Mouse (Mus musculus) lung, postnatal 25 days (tissue): Measurements from ENCODE around the gene Tmem50b.
"Not testable (repeated sequence)": the region's sequence is repeated elsewhere in the genome, so short reads cannot be mapped to it uniquely, and the experiment has no call there.

Source experiments
- DNase-seq: peaks from one replicate; pipeline ENCODE4 v3.0.0; 2022; ENCODE audit warnings: low spot score

The Tmem50b gene

DNA sequence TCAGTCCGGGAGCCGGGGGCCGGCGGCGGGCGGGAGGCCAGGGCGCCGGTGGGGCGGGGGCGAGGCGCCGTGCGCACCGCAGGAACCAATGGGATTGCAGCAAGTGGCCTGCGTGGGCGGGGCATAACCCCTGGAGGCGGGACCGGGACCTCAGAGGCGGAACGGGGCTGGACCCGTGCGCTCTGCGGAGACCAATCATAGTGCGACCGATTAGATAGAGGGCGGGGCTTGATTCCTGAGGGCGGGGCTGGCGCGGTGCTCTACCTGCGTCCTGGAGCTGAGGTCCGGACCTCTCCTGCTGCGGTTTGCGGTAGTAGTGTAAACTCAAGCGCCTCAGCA, at the start of gene Tmem50b:
Tmem50b (minus strand) TSS at position 129 of the 339 bp plus-strand sequence.
- peak; percentile 99 for DNase-seq

- peak; percentile 96 for DNase-seq
These were observed 49.2 kb upstream of the Tmem50b start, which contains the start of gene Gart for GRCm38 (mm10) chr16:91646681-91647419. Gart (minus strand) TSS chr16:91646952.

DNA sequence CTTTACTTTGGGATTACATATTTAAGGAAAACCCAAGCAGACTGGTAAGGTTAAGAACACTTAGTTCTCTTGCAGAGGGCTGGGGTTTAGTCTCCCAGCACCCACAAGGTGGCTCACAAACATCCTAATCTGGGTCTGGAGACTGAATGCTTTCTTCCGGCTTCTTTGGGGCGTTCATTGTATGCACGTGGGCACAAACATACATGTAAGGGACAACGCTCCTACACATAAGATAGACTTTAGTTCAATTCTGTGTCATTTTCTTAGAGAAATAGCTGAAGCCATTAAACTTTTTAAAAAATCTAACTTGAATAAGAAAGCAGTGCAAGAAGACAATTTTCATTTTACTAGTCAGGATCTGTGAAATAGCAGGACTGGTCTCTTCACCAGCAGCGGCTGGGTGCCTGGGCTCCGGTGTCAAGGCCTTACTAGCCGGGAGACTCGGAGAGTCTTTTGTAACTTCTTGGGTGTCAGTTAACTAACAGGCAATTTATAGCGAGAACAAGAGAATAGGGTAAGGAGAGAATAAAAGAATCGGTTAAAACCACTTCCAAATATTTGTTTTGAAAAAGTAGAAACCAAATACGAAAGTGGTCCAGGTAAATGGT, 48.5 kb upstream of the Tmem50b start:
- DNase-seq: peak; percentile 11

DNA sequence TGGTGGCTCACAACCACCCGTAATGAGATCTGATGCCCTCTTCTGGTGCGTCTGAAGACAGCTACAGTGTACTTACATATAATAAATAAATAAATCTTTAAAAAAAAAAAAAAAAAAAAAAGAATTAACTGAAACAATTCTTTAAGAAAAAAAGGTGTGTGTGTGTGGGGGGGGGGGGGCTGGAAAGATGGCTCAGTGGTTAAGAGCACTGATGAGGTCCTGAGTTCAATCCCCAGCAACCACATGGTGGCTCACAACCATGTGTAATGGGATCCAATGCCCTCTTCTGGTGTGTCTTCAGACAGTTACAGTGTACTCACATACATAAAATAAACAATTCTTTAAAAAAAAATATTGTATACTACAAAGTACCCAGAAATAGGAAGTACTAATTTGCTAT, 47.8 kb upstream of the Tmem50b start:
- DNase-seq: not testable (repeated sequence)

- DNase-seq: no peak
These were observed 47.3 kb upstream of the Tmem50b start for GRCm38 (mm10) chr16:91644901-91645300.

DNA sequence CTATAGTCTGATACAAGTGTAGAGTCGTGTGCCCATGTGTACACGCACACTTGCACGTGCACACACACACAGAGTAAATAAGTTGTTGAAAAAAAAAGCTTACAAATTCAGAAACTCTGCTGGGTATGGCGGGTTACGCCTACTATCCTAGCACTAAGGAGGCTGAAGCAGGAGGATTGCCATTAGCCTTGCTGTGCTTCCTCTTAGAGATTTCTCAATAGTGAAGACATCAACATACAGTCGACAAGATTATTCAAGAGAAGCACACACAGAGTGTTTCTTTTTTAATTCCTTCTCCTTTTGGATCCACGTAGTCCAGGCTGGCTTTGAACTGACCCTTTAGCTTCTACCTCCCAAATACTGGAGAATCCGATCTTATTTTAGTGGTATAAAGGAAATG, 42.6 kb upstream of the Tmem50b start:
- no peak for DNase-seq

- no peak for DNase-seq
These were observed 42.0 kb upstream of the Tmem50b start for GRCm38 (mm10) chr16:91639636-91640035.

GRCm38 (mm10) chr16:91639161-91639560, 41.6 kb upstream of the Tmem50b start:
- DNase-seq: no peak

DNA sequence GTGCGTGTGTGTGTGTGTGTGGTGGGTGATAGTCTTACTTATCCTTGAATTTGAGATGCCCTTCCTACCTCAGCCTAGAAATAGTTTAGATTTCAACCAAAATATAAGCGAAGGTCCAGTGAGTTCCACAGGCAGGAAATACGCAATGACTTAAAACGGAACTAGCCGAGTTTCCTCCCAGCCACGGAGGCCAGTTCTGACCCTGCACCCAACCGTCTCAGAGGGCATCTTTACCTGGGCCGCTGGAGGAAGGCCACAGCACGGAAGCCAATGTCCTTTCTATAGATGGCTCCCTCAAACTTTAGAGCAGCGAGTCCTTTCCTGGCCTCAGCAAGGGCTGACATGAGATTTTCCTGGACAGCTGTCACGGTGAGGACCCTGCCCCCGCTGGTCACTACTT, 36.0 kb upstream of the Tmem50b start:
- DNase-seq: no peak

GRCm38 (mm10) chr16:91632940-91633339, 35.3 kb upstream of the Tmem50b start:
- DNase-seq: no peak

- no peak for DNase-seq
These were observed 34.8 kb upstream of the Tmem50b start for GRCm38 (mm10) chr16:91632439-91632838.

- DNase-seq: no peak
These were observed 33.0 kb upstream of the Tmem50b start for GRCm38 (mm10) chr16:91630584-91630983.

- DNase-seq: no peak
These were observed 32.1 kb upstream of the Tmem50b start for GRCm38 (mm10) chr16:91629749-91630148.

GRCm38 (mm10) chr16:91628673-91629072, 31.1 kb upstream of the Tmem50b start:
- DNase-seq: no peak

GRCm38 (mm10) chr16:91627831-91628230, 30.2 kb upstream of the Tmem50b start:
- no peak for DNase-seq

DNA sequence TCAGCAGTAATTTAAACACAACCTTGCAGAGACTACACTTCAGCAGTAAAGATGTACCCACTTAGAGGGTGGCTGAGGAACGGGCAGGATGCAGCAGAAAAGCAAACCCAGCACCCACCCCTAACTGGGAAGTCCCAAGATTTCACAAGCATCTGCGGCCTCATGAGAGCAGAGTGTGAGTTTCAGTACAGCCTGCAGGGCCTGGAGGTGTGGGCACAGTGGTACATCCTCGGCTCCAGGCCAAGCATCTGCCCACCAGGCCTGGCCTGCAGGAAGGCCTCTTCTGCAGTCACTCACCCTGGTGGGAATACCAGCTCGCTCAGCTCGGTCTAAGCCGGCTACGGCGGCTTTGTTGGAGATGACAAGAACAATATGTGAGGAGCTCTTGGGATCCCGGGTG, 25.5 kb upstream of the Tmem50b start:
- DNase-seq: no peak

- DNase-seq: peak; percentile 83
These were observed 23.4 kb upstream of the Tmem50b start for GRCm38 (mm10) chr16:91620991-91621390.

- no peak for DNase-seq
These were observed 22.6 kb upstream of the Tmem50b start for GRCm38 (mm10) chr16:91620185-91620584.

DNA sequence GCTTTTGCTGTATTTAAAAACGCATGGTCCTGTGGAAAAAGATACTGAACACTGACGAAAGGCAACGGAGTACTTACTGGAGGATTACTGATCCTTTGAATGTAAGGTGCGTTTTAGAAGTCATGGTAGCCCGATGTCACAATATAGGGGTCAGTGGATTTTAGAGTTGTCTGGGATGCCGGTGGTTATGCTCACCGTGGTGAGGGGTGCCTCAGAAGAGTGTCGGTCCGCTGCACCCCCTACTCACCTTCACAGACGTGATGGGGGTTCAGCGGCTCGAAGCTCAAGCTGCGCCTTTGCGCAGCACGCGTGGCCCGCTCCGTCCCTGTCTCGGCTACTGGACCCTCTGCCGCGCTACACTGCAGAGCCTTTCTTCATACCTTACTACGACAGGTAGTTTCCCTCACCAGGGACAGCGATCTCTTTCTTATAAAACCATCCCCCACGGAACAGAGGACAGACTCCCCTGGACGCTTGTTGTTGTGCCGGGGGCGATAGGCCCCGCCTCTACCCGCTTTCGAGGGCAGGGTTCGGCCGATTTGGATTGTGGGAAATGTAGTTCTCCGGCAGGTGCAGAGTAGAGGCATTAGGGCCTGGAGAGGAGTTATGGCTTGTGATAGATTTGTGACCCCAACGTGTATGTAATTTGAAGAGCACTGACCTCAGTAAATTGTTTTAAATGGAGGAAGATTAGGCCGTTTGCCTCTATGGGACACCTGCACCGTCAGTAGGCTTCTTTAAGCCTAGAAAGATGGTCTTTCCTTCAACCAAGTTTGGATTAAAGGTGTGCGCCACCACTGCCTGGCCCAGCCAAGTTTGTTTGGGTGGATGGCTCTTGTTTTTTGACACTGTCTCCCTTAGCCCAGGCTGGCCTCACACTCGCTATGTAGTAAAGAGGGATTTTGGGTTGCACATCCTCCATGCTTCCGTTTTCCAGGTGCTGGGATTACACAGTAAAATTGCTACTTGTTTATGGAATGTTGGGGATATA, 21.2 kb upstream of the Tmem50b start, which contains the start of gene Dnajc28:
Dnajc28 (minus strand) TSS at position 516 of the 991 bp plus-strand sequence.
- peak; percentile 87 for DNase-seq

DNA sequence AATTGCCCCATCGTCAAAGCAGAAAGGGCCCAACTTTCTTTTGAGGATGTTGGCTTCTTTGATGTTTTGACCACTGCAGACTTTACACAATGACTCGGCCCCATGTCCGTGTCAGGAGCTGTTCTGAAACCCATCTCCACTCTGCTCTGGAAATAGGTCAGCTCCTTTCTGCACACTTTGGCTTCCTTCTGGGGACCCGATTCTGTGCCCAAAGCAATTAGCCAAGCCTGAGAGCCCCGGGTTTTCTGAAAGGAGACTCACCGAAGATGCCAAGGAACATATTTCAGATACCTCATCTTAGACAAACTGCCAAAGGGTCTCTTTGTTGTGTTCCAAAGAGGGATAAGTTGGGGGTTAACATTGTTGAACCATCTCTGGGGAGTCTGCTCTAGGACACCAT, 17.0 kb upstream of the Tmem50b start:
- DNase-seq: no peak

DNA sequence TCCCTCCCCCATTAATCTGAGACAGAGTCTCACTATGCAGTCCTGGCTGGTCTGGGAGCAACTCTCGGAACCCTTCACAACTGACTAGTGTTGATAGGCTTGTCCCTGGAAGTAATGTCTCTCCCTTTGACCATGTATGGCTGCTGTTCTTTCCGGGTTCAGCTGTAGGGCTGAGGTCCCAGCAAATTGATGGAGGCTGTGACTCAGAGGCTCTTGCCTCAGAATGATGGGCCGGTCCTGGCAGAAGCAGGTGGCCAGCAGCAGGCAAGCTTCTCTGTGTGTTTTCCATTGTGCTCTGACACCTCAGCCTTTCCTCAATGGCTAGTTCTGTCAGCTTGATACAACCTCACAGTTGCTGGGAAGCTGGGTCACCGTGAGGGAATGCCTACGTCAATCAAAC, 14.9 kb upstream of the Tmem50b start:
- DNase-seq: no peak

DNA sequence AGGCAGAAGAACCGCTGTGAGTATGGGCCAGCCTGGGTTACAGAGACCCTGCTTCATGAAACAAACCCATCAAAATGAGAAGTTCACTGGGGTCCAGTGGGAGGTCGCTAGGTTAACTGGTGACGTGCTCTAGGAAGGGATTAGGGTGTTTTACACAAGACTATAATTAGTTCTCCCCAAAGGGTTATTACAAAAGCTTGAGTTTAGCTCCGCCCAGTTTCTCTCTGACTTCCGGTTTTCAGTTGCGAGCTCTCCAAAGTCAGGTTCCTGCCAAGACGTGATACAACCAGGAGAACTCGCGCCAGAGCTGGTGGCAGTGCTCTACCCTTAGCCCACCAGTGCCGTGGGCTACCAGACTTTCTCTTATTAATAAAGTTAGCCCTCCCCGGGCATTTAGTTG, 13.6 kb upstream of the Tmem50b start:
- peak; percentile 55 for DNase-seq
